Mouse (Mus musculus) ES-E14 (cell line): ENCODE measurements around the gene Commd9.

ENCODE experiments used
- CHD2 ChIP-seq: IDR thresholded peaks from 2 replicates; pipeline ENCODE4 v1.6.1; 2014; ENCODE audit warnings: mild to moderate bottlenecking, low read depth, low read length, inconsistent platforms
- HCFC1 ChIP-seq: IDR thresholded peaks from 2 replicates; pipeline ENCODE4 v1.6.1; 2012; ENCODE audit warnings: low read length, inconsistent platforms, borderline replicate concordance; ENCODE audit not compliant: insufficient read depth
- ZC3H11A ChIP-seq: IDR thresholded peaks from 2 replicates; pipeline ENCODE4 v1.6.1; 2012; ENCODE audit warnings: low read depth, mild to moderate bottlenecking, inconsistent platforms, low read length, borderline replicate concordance

- no peak for TF ChIP-seq CHD2
- no peak for TF ChIP-seq HCFC1
- TF ChIP-seq ZC3H11A, result no peak
Measured at GRCm38 (mm10) chr2:101907386-101908022, 21.5 kb downstream of the Commd9 start.
